Mouse (Mus musculus): Measurements from ENCODE around the gene Cacna1i.

GRCm38 (mm10) chr15:80250586-80250985 lies 36.5 kb upstream of the Cacna1i start:
- TF ChIP-seq CTCF (IDR thresholded peaks at IDR 0.05; ENCODE audit: low read depth) (no peak), EP300 (IDR thresholded peaks at IDR 0.05; ENCODE audit: low read depth) (no peak)

Data from heart, postnatal 0 days (tissue).